Mouse (Mus musculus) ES-Bruce4 (cell line): ENCODE data around the gene Ankrd17.
A peak's percentile ranks its signal among the peaks of the same experiment; 100 is the strongest.

ENCODE experiments used
- CTCF ChIP-seq: IDR thresholded peaks from one replicate; pipeline ENCODE4 v1.8.1; 2011; ENCODE audit warnings: low read depth, low read length
- EP300 ChIP-seq: IDR thresholded peaks from 2 replicates; pipeline ENCODE4 v1.6.1; 2011; ENCODE audit warnings: low read depth, low read length; ENCODE audit not compliant: insufficient read depth
- POLR2A ChIP-seq: IDR thresholded peaks from one replicate; pipeline ENCODE4 v1.8.1; 2011; ENCODE audit warnings: low read length; ENCODE audit not compliant: insufficient read depth

DNA sequence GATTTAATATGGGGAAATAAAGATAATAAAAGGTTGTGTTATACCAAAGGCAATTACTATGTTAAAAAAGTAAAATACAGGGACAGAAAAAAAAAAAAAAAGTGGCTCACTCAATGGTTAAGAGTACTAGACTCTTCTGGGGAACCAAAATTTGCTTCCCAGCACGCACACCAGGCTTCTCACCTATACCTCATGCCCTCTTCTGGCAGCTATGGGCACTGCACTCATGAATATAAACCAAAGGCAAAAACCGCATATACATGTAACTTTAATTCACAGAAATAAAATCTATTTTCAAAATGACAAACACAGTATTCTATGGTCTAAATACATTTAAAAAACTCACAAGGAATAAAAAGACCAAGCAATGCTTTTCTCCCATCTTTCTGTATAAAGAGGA lies 79.8 kb downstream of the Ankrd17 start:
- no peak for TF ChIP-seq POLR2A
- TF ChIP-seq CTCF: peak; percentile 40
- TF ChIP-seq EP300: no peak
